Mouse (Mus musculus): ENCODE results near the gene Fdxr. TPM values are rescaled to one million over a fixed set of nuclear protein-coding genes. Genes with fewer than 3 reads are reported as not detected.

Fdxr gene
- polyA plus RNA-seq, 1 experiment = 32.6 TPM

- TF ChIP-seq POLR2A (IDR thresholded peaks at IDR 0.05; ENCODE audit: extremely low read depth, insufficient read depth, low read length) (no peak), CTCF (IDR thresholded peaks at IDR 0.05; ENCODE audit: extremely low read depth, insufficient read depth, low read length) (no peak)
- Histone ChIP-seq H3K4me3 (ENCODE audit: insufficient read depth, low read length) (no peak overlapping the region), H3K27ac (ENCODE audit: insufficient read depth, low read length) (peak overlapping the region; percentile 72), H3K4me1 (ENCODE audit: control insufficient read depth, insufficient read depth, low read length) (0 out of 2 replicates have a peak, but pooled peaks cover 3% of the 10 kb centered on the region)
These were observed 6.6 kb upstream of the Fdxr start for GRCm38 (mm10) chr11:115283486-115283765.

- TF ChIP-seq POLR2A (IDR thresholded peaks at IDR 0.05; ENCODE audit: extremely low read depth, insufficient read depth, low read length) = no peak
- TF ChIP-seq CTCF (IDR thresholded peaks at IDR 0.05; ENCODE audit: extremely low read depth, insufficient read depth, low read length) = no peak
- Histone ChIP-seq H3K27ac (ENCODE audit: insufficient read depth, low read length) (peak overlapping the region; percentile 72), H3K4me1 (ENCODE audit: control insufficient read depth, insufficient read depth, low read length) (0 out of 2 replicates have a peak, but pooled peaks cover 3% of the 10 kb centered on the region)
These were observed 6.1 kb upstream of the Fdxr start for GRCm38 (mm10) chr11:115282723-115283485.

DNA sequence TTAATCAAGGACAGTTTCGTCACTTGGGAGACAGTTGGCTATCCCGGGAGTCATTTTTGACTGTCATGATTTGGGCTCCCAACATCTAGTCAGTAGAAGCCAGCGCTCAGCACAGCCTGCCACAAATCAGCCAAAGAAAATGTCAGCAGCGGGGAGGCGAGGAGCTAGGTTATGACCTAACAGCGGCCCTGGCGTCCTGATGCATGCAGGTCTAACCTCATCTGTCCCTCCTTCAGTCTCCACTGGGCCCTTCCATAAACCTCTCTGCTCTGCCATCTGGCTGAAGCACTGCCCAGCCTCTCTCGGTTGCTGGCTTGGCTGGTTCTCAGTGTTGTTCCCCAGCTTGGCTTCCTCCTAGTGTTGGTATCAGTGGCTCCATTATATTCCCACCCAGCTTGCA is 5.4 kb upstream of the Fdxr start:
- 0 out of 2 replicates have a peak, but pooled peaks cover 3% of the 10 kb centered on the region for H3K4me1 ChIP-seq (ENCODE audit: control insufficient read depth, insufficient read depth, low read length)
- TF ChIP-seq CTCF (IDR thresholded peaks at IDR 0.05; ENCODE audit: extremely low read depth, insufficient read depth, low read length) = no peak
- 0 out of 2 replicates have a peak, but pooled peaks have one; percentile 28 for TF ChIP-seq POLR2A (IDR thresholded peaks at IDR 0.05; ENCODE audit: extremely low read depth, insufficient read depth, low read length)
- no peak overlapping the region for H3K4me3 ChIP-seq (ENCODE audit: insufficient read depth, low read length)
- H3K27ac ChIP-seq (ENCODE audit: insufficient read depth, low read length) = peak overlapping the region; percentile 85

More at GRCm38 (mm10) chr11:115282723-115283485, 6.1 kb upstream of the Fdxr start:
- no peak overlapping the region for H3K4me3 ChIP-seq (ENCODE audit: insufficient read depth, low read length)

DNA sequence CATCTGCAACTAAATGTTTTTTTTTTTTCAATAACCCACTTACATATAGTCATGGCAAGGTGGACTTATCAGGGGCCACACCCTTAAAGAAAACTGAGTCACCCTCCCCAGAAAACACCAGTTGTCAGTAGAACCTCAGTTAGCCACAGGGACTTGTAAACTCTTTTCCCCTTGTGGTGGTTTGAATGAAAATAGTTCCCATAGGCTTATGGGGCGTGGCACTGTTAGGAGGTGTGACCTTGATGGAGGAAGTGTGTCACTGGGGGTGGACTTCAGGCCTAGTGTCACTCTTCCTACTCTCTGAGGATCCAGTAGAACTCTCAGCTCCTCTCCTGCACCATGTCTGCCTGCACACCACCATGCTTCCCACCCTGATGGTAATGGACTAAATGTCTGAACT is 2.9 kb upstream of the Fdxr start:
- TF ChIP-seq CTCF (IDR thresholded peaks at IDR 0.05; ENCODE audit: extremely low read depth, insufficient read depth, low read length) (no peak), POLR2A (IDR thresholded peaks at IDR 0.05; ENCODE audit: extremely low read depth, insufficient read depth, low read length) (no peak)
- no peak overlapping the region for H3K27ac ChIP-seq (ENCODE audit: insufficient read depth, low read length)
- peaks cover 3% of the 10 kb centered on the region; the same call in 1 of the 2 replicates for H3K4me1 ChIP-seq (ENCODE audit: control insufficient read depth, insufficient read depth, low read length)
- no peak overlapping the region for H3K4me3 ChIP-seq (ENCODE audit: insufficient read depth, low read length)

DNA sequence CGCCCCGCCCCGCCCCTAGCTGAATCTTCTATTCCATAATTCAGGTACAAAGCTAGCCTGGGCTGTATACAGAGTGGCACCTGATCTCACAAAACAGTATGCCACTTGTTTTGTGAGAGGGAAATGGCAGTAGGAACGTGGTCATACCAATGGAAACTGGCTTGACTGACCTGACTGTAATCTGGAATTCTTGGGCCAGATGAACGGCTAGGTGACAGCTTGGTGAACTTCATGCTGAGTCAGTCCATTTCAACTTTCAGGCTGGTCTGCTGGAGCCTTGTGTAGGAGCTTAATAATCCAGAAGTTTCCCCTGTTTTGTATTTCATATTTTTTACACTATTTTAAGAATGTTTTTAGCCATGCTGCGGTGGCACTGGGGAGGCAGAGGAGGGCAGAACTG is 1.3 kb upstream of the Fdxr start:
- TF ChIP-seq POLR2A (IDR thresholded peaks at IDR 0.05; ENCODE audit: extremely low read depth, insufficient read depth, low read length) (no peak), CTCF (IDR thresholded peaks at IDR 0.05; ENCODE audit: extremely low read depth, insufficient read depth, low read length) (no peak)
- peaks cover 3% of the 10 kb centered on the region; the same call in 1 of the 2 replicates for H3K4me1 ChIP-seq (ENCODE audit: control insufficient read depth, insufficient read depth, low read length)
- no peak overlapping the region for H3K4me3 ChIP-seq (ENCODE audit: insufficient read depth, low read length)
- no peak overlapping the region for H3K27ac ChIP-seq (ENCODE audit: insufficient read depth, low read length)

DNA sequence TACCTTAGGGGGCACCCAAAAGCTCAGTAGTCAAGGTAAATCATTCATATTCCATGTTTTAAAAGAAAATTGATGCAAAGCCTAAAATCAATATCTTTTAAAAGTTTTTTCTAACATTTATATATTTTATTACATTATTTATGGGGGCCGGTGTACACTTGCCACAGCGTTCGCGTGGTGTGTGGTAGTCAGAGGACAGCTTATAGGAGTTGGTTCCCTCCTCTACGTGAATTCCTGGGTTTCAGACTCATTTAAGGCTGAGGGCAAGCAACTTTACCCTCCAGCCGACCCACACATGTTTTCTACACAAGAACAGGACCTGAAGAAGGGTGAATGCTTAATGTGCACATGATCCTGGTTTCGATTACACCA is 740 bp upstream of the Fdxr start:
- Histone ChIP-seq H3K4me1 (ENCODE audit: control insufficient read depth, insufficient read depth, low read length) (peaks cover 3% of the 10 kb centered on the region; the same call in 1 of the 2 replicates), H3K4me3 (ENCODE audit: insufficient read depth, low read length) (peak overlapping the region; percentile 47), H3K27ac (ENCODE audit: insufficient read depth, low read length) (0 out of 2 replicates have a peak overlapping the region, but pooled peaks have one; percentile 4)
- no peak for TF ChIP-seq CTCF (IDR thresholded peaks at IDR 0.05; ENCODE audit: extremely low read depth, insufficient read depth, low read length)

DNA sequence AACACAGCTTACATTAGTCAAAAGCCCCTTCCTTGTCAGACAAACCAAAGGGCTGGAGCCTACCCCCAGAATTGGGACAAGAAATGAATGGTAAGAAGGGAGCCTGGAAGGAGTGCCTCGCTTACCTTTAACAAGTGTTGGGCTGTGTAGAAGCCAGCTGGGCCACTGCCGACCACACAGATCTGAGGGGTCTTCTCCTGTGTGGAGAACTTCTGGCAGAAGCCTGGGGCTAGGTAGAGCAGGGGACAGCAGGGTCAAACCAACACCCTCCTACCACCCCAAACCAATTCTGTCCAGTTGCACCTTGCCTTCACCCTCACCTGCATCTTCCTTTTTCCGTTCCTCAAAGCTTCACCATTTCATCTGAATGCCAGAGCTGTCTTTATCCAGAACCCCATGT is 896 bp downstream of the Fdxr start:
- Histone ChIP-seq H3K27ac (ENCODE audit: insufficient read depth, low read length) (no peak overlapping the region), H3K4me1 (ENCODE audit: control insufficient read depth, insufficient read depth, low read length) (peaks cover 3% of the 10 kb centered on the region; the same call in 1 of the 2 replicates), H3K4me3 (ENCODE audit: insufficient read depth, low read length) (peak overlapping the region; percentile 47)
- TF ChIP-seq POLR2A (IDR thresholded peaks at IDR 0.05; ENCODE audit: extremely low read depth, insufficient read depth, low read length) (no peak), CTCF (IDR thresholded peaks at IDR 0.05; ENCODE audit: extremely low read depth, insufficient read depth, low read length) (no peak)

DNA sequence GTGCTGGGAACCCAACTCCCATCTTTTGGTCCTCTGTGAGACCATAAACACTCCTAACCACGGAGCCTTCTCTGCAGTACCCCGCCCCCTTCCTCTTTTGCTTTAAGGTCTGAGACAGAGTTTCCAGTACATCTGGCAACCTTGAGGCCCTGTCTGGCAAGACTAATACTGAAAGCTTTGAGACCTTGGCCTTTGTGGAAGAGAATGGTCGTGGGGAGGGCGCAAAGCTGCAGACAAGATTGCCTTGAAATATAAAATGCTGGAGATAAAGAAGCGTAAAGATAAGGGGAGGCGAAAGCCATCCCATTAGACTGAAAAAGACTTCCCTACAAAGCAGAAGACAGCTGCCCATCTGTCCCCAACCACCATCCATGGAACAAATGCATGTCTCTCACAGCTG is 1.3 kb downstream of the Fdxr start:
- H3K4me3 ChIP-seq (ENCODE audit: insufficient read depth, low read length) = no peak overlapping the region
- peaks cover 3% of the 10 kb centered on the region; the same call in 1 of the 2 replicates for H3K4me1 ChIP-seq (ENCODE audit: control insufficient read depth, insufficient read depth, low read length)
- TF ChIP-seq POLR2A (IDR thresholded peaks at IDR 0.05; ENCODE audit: extremely low read depth, insufficient read depth, low read length) (no peak), CTCF (IDR thresholded peaks at IDR 0.05; ENCODE audit: extremely low read depth, insufficient read depth, low read length) (no peak)
- no peak overlapping the region for H3K27ac ChIP-seq (ENCODE audit: insufficient read depth, low read length)

DNA sequence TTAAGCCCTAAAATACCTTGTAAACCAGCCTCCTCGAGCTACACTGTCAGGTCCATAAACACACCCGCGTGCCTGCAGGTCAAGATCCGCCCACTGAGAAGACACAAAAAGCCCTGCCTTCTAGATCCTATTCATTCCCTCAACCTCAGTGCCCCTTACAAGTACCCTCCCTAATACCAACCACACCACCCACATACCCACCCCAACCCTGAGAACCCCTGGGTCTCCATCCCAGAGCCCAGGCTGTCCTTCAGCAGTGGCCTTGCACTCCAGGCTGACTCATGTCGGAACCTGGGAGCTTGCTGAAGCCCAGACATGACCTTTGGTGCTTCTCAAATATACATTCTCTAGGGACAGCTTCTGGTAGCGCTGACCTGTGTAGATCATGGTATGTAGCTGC is 2.1 kb downstream of the Fdxr start:
- no peak overlapping the region for H3K27ac ChIP-seq (ENCODE audit: insufficient read depth, low read length)
- peaks cover 3% of the 10 kb centered on the region; the same call in 1 of the 2 replicates for H3K4me1 ChIP-seq (ENCODE audit: control insufficient read depth, insufficient read depth, low read length)
- no peak for TF ChIP-seq CTCF (IDR thresholded peaks at IDR 0.05; ENCODE audit: extremely low read depth, insufficient read depth, low read length)
- TF ChIP-seq POLR2A (IDR thresholded peaks at IDR 0.05; ENCODE audit: extremely low read depth, insufficient read depth, low read length) = no peak
- H3K4me3 ChIP-seq (ENCODE audit: insufficient read depth, low read length) = no peak overlapping the region

DNA sequence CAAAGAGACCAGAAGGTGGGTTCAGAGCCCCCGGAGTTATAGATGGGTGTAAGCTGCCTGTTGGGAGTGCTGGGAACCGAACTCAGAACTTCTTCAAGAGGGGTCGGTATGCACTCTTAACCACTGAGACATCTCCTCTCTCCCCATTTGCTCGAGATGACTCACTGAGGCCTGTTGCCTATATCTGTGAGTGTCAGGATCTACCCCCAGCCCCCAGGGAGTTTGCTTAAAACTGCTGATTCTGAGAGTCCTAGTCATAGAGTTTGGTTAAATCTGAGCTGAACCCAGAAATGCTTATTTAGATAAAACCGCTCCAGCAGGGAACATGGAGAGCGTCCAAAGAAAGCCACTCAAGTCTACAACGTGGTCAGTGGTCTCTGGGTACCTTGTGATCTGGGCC is 2.7 kb downstream of the Fdxr start:
- H3K27ac ChIP-seq (ENCODE audit: insufficient read depth, low read length) = no peak overlapping the region
- peaks cover 3% of the 10 kb centered on the region; the same call in 1 of the 2 replicates for H3K4me1 ChIP-seq (ENCODE audit: control insufficient read depth, insufficient read depth, low read length)
- no peak overlapping the region for H3K4me3 ChIP-seq (ENCODE audit: insufficient read depth, low read length)
- TF ChIP-seq CTCF (IDR thresholded peaks at IDR 0.05; ENCODE audit: extremely low read depth, insufficient read depth, low read length) (no peak), POLR2A (IDR thresholded peaks at IDR 0.05; ENCODE audit: extremely low read depth, insufficient read depth, low read length) (no peak)
